Mouse (Mus musculus) liver, adult 2 months (tissue): ENCODE data around the gene Gm14137. TPM values are rescaled to one million over a fixed set of nuclear protein-coding genes. Genes with fewer than 3 reads are reported as not detected.

Experiments
- DNase-seq: peaks from one replicate; pipeline ENCODE4 v3.0.0-alpha.2; 2011; ENCODE audit warnings: low read depth, low spot score; ENCODE audit errors: extremely low read depth
- H3K27ac ChIP-seq: fragments of 200-500 bp; replicated peaks from 2 replicates; pipeline ENCODE4 v1.5.1; 2012; ENCODE audit warnings: low read depth, mild to moderate bottlenecking, control low read depth, inconsistent platforms, low read length; ENCODE audit not compliant: insufficient read depth
- H3K27me3 ChIP-seq: fragments of 200-500 bp; 2 replicates; pipeline ENCODE4 v1.6.1; 2012; ENCODE audit warnings: mild to moderate bottlenecking, moderate library complexity, low read length, inconsistent platforms; ENCODE audit not compliant: control insufficient read depth, insufficient read depth
- H3K36me3 ChIP-seq: fragments of 200-500 bp; 2 replicates; pipeline ENCODE4 v1.6.1; 2012; ENCODE audit warnings: low read length, inconsistent platforms; ENCODE audit not compliant: control insufficient read depth, insufficient read depth
- H3K4me1 ChIP-seq: fragments of 200-500 bp; 2 replicates; pipeline ENCODE4 v1.6.1; 2011; ENCODE audit warnings: low read length; ENCODE audit not compliant: control insufficient read depth, insufficient read depth
- H3K4me3 ChIP-seq: fragments of 200-500 bp; 2 replicates; pipeline ENCODE4 v1.5.1; 2011; ENCODE audit warnings: low read depth, mild to moderate bottlenecking, control low read depth, low read length, moderate library complexity; ENCODE audit not compliant: insufficient read depth
- H3K79me2 ChIP-seq: fragments of 200-500 bp; 2 replicates; pipeline ENCODE4 v1.6.1; 2012; ENCODE audit warnings: inconsistent platforms, mild to moderate bottlenecking, low read length, moderate library complexity; ENCODE audit not compliant: control insufficient read depth, insufficient read depth
- H3K9ac ChIP-seq: fragments of 200-500 bp; 2 replicates; pipeline ENCODE4 v1.6.1; 2012; ENCODE audit warnings: low read depth, mild to moderate bottlenecking, control low read depth, inconsistent platforms, low read length
- CTCF ChIP-seq: fragments of 200-500 bp; IDR thresholded peaks from 2 replicates; pipeline ENCODE4 v1.5.1; 2011; ENCODE audit warnings: low read depth, low read length, control low read depth
- POLR2A ChIP-seq: fragments of 200-500 bp; IDR thresholded peaks from 2 replicates; pipeline ENCODE4 v1.6.1; 2011; ENCODE audit warnings: low read length, control low read depth; ENCODE audit not compliant: insufficient read depth; ENCODE audit errors: extremely low read depth
- WGBS: fragments of 180-500 bp; shearing (Covaris S2); methylation state at CpG from one replicate; pipeline ENCODE4 v1.1.7; 2018; 5-methylcytosine and 5-hydroxymethylcytosine counted together
- polyA plus RNA-seq: library from polyadenylated mRNA; depleted of rRNA; stranded (reverse); fragments of >200 nt; gene quantifications from 2 replicates; pipeline ENCODE4 v1.2.3, GENCODE M21; 2012
- total RNA-seq: library from RNA; depleted of rRNA; stranded (reverse); fragments of >200 nt; gene quantifications from 2 replicates; pipeline ENCODE4 v1.2.3, GENCODE M21; 2014

Gm14137 gene
- total and polyA plus RNA-seq, 2 experiments = not detected

GRCm38 (mm10) chr2:119194140-119194539, 19.8 kb downstream of the Gm14137 start:
- H3K4me3 ChIP-seq = no peak overlapping the region
- 0 out of 2 replicates have a peak, but pooled peaks cover 5% of the 10 kb centered on the region for H3K79me2 ChIP-seq
- 94% methylated on average over 5 of the region's 5 CpGs for WGBS
- no peak overlapping the region for H3K27ac ChIP-seq
- H3K27me3 ChIP-seq = no peaks in the 10 kb centered on the region
- no peaks in the 10 kb centered on the region for H3K36me3 ChIP-seq
- peaks cover 1% of the 10 kb centered on the region; the same call in 1 of the 2 replicates for H3K4me1 ChIP-seq
- no peak for TF ChIP-seq POLR2A
- no peak for TF ChIP-seq CTCF
- no peak overlapping the region for H3K9ac ChIP-seq
- no peak for DNase-seq

- 94% methylated on average over 4 of the region's 4 CpGs for WGBS
Observed at GRCm38 (mm10) chr2:119196316-119197108, 22.2 kb downstream of the Gm14137 start.

GRCm38 (mm10) chr2:119197493-119197892, 23.2 kb downstream of the Gm14137 start:
- no peaks in the 10 kb centered on the region; the same call in 1 of the 2 replicates for H3K4me1 ChIP-seq
- H3K27me3 ChIP-seq = no peaks in the 10 kb centered on the region
- no peak overlapping the region for H3K9ac ChIP-seq
- DNase-seq = no peak
- no peaks in the 10 kb centered on the region for H3K36me3 ChIP-seq
- H3K27ac ChIP-seq = no peak overlapping the region
- peaks cover 5% of the 10 kb centered on the region; the same call in 1 of the 2 replicates for H3K79me2 ChIP-seq
- TF ChIP-seq CTCF (no peak), POLR2A (no peak)
- 21% methylated on average over 1 of the region's 1 CpGs for WGBS
- H3K4me3 ChIP-seq = no peak overlapping the region

More at GRCm38 (mm10) chr2:119196316-119197108, 22.2 kb downstream of the Gm14137 start:
- no peaks in the 10 kb centered on the region; the same call in 1 of the 2 replicates for H3K4me1 ChIP-seq
- H3K4me3 ChIP-seq = no peak overlapping the region
- no peak for TF ChIP-seq CTCF
- H3K27me3 ChIP-seq = no peaks in the 10 kb centered on the region
- H3K9ac ChIP-seq = no peak overlapping the region
- no peaks in the 10 kb centered on the region for H3K36me3 ChIP-seq
- H3K27ac ChIP-seq = no peak overlapping the region
- H3K79me2 ChIP-seq = peaks cover 5% of the 10 kb centered on the region; the same call in 1 of the 2 replicates
- DNase-seq = no peak

GRCm38 (mm10) chr2:119198049-119198448, 23.7 kb downstream of the Gm14137 start:
- Histone ChIP-seq H3K36me3 (no peaks in the 10 kb centered on the region), H3K27me3 (no peaks in the 10 kb centered on the region), H3K4me1 (no peaks in the 10 kb centered on the region; the same call in 1 of the 2 replicates), H3K79me2 (peaks cover 5% of the 10 kb centered on the region; the same call in 1 of the 2 replicates), H3K27ac (no peak overlapping the region), H3K4me3 (no peak overlapping the region), H3K9ac (no peak overlapping the region)
- WGBS = 61% methylated on average over 1 of the region's 1 CpGs
- no peak for TF ChIP-seq CTCF
- TF ChIP-seq POLR2A = no peak
- DNase-seq = no peak

- no peak overlapping the region for H3K27ac ChIP-seq
- no peak for TF ChIP-seq CTCF
- no peak for TF ChIP-seq POLR2A
- no peak overlapping the region for H3K9ac ChIP-seq
- no peaks in the 10 kb centered on the region for H3K36me3 ChIP-seq
- peaks cover 5% of the 10 kb centered on the region; the same call in 1 of the 2 replicates for H3K79me2 ChIP-seq
- H3K27me3 ChIP-seq = no peaks in the 10 kb centered on the region
- no peak for DNase-seq
- H3K4me3 ChIP-seq = no peak overlapping the region
- no peaks in the 10 kb centered on the region; the same call in 1 of the 2 replicates for H3K4me1 ChIP-seq
- WGBS = 94% methylated on average over 3 of the region's 3 CpGs
Observed at GRCm38 (mm10) chr2:119198934-119199333, 24.6 kb downstream of the Gm14137 start.
